Mouse (Mus musculus) liver, adult (tissue): ENCODE measurements around the gene Cdh13.

Source experiments
- GATA4 ChIP-seq: IDR thresholded peaks from 2 replicates; pipeline ENCODE4 v1.6.1; 2014; ENCODE audit warnings: mild to moderate bottlenecking, low read length; ENCODE audit not compliant: insufficient replicate concordance

Gene Cdh13

GRCm38 (mm10) chr8:118334933-118335332 lies 51.4 kb downstream of the Cdh13 start:
- TF ChIP-seq GATA4 = no peak

- no peak for TF ChIP-seq GATA4
These were observed 56.2 kb downstream of the Cdh13 start for GRCm38 (mm10) chr8:118339711-118340110.

- no peak for TF ChIP-seq GATA4
These were observed 59.7 kb downstream of the Cdh13 start for GRCm38 (mm10) chr8:118343267-118343666.

GRCm38 (mm10) chr8:118348710-118349489 lies 65.4 kb downstream of the Cdh13 start:
- TF ChIP-seq GATA4 = no peak

GRCm38 (mm10) chr8:118350136-118350535 lies 66.6 kb downstream of the Cdh13 start:
- TF ChIP-seq GATA4 = no peak

- TF ChIP-seq GATA4 = no peak
These were observed 69.5 kb downstream of the Cdh13 start for GRCm38 (mm10) chr8:118353022-118353421.

GRCm38 (mm10) chr8:118357067-118357466 lies 73.5 kb downstream of the Cdh13 start:
- no peak for TF ChIP-seq GATA4

- TF ChIP-seq GATA4 = no peak
These were observed 74.1 kb downstream of the Cdh13 start for GRCm38 (mm10) chr8:118357596-118357995.

- TF ChIP-seq GATA4 = no peak
These were observed 80.2 kb downstream of the Cdh13 start for GRCm38 (mm10) chr8:118363781-118364180.

- no peak for TF ChIP-seq GATA4
These were observed 89.6 kb downstream of the Cdh13 start for GRCm38 (mm10) chr8:118373092-118373491.

GRCm38 (mm10) chr8:118374738-118375137 lies 91.2 kb downstream of the Cdh13 start:
- no peak for TF ChIP-seq GATA4

- TF ChIP-seq GATA4 = no peak
These were observed 93.3 kb downstream of the Cdh13 start for GRCm38 (mm10) chr8:118376791-118377190.

GRCm38 (mm10) chr8:118378985-118379384 lies 95.5 kb downstream of the Cdh13 start:
- TF ChIP-seq GATA4 = no peak

GRCm38 (mm10) chr8:118379657-118380056 lies 96.1 kb downstream of the Cdh13 start:
- no peak for TF ChIP-seq GATA4

- TF ChIP-seq GATA4 = no peak
These were observed 96.5 kb downstream of the Cdh13 start for GRCm38 (mm10) chr8:118380058-118380457.

GRCm38 (mm10) chr8:118380782-118381181 lies 97.2 kb downstream of the Cdh13 start:
- no peak for TF ChIP-seq GATA4

GRCm38 (mm10) chr8:118381641-118382040 lies 98.1 kb downstream of the Cdh13 start:
- TF ChIP-seq GATA4 = no peak
